Mouse (Mus musculus): ENCODE measurements around the gene Als2cr12.
"Not testable (repeated sequence)": the region's sequence is repeated elsewhere in the genome, so short reads cannot be mapped to it uniquely, and the experiment has no call there.

The Als2cr12 gene

DNA sequence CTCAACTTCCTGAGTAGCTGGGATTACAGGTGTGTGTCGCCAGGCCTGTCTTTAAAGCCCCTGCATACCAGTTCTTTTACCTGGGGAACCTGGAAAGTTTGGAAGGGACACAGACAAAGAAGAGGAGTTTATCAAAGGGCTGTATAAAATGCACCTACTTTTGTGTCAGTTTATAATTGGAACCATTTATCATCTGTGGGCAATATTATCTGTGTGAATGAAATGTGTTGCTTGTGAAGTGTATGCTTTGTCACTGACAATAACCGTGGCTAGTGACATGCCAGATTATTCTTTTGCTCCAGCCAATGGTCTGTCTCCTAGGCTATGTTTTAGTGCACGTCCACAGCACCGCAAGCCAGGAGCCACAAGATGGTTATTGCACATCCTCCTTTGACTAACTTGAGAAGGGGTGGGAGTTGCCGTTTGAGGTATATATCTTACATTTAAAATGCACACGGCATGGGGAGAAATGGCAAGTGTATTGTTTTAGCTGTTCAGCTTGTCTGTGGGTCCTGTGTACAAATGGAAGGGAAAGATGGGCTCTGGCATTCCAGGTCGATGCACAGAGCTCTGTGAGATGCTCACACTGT is 23.7 kb upstream of the Als2cr12 start:
- DNase-seq (ENCODE audit: low read depth) = no peak

GRCm38 (mm10) chr1:58717589-58718270 is 21.9 kb upstream of the Als2cr12 start:
- no peak for DNase-seq (ENCODE audit: low read depth)

DNA sequence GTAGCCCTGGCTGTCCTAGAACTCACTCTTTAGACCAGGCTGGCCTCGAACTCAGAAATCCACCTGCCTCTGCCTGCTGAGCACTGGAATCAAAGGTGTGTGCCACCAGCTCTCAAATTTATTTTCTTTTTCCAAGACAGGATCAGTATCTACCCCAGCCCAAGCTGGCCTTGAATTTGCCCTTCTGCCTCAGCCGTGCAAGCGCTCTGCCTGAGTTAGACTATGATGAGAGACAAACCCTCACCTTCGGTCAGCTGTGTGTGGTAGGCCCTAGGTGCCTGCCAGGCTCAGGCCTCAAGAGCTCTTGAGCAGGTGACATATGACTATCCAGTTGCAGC is 21.1 kb upstream of the Als2cr12 start:
- no peak for DNase-seq (ENCODE audit: low read depth)

DNA sequence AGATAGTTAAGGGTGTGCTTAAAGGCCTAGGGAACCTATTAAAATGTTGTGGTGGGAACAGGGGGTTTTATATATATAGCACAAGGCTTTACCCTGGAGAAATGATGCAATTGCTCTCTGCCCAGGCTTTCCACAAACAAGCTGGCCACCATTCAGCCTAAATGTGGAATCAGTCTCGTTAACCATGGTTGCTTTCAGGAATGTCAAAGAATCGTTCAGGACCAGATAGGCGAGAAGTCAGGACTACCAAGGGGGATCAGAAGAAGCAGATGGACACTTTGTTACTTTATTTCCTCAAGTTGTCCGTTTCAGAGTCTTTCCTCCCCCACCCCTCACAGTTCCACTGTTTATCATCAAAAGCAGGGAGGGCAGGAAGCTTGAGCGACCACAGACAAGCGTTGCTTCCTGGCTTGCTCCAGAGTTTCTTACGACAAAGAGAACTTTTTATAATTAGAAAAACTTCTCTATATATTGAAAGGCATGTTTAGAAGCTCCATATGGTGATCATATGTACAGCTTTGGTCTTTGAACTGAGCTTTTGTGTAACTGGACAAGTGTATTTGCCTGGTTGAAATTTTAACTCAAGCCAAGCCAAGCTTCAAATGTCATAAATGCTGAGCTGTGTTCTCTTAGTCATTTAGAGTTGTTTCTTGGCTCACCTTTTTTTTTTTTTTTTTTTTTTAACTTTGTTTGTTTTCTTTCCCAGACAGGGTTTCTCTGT is 20.5 kb upstream of the Als2cr12 start:
- DNase-seq (ENCODE audit: low read depth) = no peak

GRCm38 (mm10) chr1:58715536-58715935 is 19.7 kb upstream of the Als2cr12 start:
- no peak for DNase-seq (ENCODE audit: low read depth)

- DNase-seq (ENCODE audit: low read depth) = no peak
Observed at GRCm38 (mm10) chr1:58714361-58714760, 18.6 kb upstream of the Als2cr12 start.

DNA sequence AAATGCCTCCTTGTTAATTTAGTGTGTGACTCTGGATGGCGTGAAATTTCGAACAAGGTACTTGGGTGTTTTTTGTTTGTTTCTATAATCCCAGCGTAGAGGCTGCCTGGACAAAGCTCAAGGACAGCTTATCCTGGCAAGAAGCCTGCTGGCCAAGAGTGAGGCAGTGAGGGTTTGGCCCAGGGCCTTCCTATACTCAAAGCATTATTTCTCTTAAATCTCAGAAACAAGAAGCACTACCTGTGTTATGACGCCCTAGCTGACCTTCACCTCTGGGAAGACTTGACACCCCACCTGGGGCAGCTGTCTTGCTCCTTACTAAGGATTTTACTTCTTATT is 18.1 kb upstream of the Als2cr12 start:
- no peak for DNase-seq (ENCODE audit: low read depth)

DNA sequence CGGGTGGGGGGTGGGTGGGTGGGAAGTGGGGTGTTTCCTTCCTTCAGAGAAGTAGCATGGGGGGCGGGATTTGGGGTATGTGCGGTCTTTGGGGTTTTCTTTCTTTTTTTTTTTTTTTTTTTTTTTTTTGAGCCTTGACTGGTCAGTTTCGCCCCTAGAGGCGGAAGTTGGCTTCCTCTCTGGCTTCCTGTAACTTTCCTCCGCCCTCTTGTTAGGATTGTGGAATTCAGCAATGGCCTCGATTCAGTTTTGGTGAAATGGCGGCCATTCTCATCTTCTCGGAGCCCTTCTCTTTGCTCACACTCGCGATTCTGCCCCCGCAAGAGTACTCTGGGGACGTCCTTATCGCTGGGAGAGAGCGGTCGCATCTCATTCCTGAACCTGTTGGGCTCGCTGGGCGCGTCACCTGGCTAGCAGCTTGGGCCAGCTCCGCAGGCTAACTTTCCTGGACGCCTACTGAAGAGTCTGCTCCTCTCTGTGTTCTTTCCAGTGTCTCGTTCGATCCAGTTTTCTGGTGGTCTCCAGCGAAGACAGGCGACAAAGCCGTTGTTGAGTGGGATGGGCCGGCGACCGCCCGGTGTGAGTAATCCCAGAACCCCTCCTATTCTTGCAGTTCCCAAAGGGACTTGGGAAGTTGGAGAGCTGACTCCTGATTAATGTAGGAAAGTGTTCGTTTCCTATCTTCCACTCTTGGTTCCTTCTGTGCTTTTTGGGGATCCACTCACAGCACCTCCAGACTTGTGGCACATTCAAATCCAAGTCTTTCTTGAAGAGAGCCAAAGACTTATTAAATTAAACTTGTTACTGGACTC is 17.5 kb upstream of the Als2cr12 start:
- no peak for DNase-seq (ENCODE audit: low read depth)

GRCm38 (mm10) chr1:58712076-58713061 is 16.6 kb upstream of the Als2cr12 start:
- DNase-seq (ENCODE audit: low read depth) = no peak

DNA sequence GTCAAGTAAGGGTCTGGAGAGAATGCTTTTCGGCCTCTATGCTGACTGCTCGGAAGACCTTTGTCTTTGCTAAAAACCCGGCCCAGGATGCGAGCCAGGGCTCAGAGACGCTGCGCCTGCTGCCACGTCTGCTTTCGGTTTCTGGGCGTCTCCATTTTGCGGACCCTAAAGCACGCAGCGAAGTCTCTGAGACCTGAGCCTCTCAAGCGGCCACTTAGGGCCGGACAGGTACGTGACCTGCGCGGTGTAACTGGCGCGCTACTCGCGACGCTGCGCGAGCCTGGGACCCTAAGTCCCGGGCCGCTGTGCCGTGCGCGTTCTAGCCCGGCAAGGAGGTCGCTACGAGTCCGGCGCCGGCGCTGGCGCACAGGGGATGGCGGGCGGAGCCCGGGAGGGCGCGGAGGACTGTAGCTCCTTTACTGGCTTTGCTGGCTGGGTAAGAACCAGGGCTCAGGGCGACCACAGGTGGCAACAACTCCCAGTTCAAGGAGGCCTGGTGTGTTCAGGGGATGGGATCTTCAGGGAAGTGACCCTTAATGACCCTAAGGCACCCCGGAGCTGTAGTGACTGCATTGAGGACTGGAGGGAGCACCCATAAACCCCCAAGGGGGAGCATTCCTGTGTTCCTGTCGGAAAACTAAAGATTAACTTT is 15.7 kb upstream of the Als2cr12 start, which contains the start of gene Cflar:
Gene Cflar, plus strand, starts transcription at position 144 of the 652 bp plus-strand sequence.
- DNase-seq (ENCODE audit: low read depth) = no peak

DNA sequence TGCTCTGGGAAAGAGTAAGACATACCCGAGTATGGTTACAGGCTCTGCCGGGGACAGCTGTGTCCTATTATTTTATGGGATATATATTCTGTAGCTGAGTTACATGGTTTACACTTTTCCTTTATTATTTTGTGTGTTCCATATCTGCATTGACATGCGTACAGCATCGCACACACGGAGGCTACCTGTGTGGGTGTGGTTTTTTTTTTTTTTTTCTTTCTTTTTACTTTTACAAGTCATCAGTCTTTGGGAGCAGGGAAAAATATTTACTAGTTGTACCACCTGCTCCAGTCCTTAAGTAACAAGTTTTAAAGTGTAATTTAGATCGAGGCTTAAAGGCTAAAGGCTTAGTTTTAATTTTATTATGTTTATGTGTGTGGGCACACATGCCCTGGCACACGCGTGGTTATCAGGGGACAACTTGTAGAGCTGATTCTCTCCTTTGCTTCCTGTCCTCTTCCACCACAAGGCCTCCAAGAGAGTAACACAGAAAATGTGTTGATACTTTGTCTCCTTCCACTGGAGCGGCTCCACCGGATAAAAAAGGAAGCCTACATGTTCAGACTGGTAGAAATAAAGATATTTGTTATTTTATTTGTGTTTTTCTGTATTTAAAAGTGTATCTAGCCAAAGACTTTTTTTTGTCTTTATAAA is 15.0 kb upstream of the Als2cr12 start:
- DNase-seq (ENCODE audit: low read depth) = no peak

GRCm38 (mm10) chr1:58710043-58710442 is 14.3 kb upstream of the Als2cr12 start:
- DNase-seq (ENCODE audit: low read depth) = not testable (repeated sequence)

DNA sequence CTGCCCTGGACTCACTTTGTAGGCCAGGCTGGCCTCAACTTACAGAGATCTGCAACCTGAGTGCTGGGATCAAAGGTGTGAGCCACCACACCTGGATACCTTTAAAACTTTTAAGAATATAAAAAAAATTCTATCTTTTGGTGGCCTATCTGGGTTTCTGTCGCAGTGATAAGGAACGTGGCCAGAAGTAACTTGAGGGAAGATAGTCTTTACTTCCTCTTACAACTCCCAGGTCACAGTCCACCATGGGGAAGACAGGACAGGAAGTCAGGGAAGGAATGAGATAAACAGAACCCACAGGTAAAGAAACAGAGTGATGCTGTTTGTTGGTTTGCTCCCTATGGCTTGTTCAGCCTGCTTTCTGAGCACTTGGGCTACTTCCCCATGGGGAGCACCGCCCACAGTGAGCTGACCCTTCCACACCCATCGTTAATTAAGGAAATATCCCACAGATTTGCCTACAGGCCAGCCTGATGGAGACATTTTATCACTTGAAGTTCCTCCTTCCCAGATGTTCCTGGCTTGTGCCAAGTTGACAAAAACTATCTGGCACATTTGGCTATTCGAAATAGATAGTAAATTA is 4.9 kb upstream of the Als2cr12 start:
- DNase-seq (ENCODE audit: low read depth) = not testable (repeated sequence)

GRCm38 (mm10) chr1:58699988-58700387 is 4.2 kb upstream of the Als2cr12 start:
- DNase-seq (ENCODE audit: low read depth) = no peak

- no peak for DNase-seq (ENCODE audit: low read depth)
Observed at GRCm38 (mm10) chr1:58698781-58699180, 3.0 kb upstream of the Als2cr12 start.

DNA sequence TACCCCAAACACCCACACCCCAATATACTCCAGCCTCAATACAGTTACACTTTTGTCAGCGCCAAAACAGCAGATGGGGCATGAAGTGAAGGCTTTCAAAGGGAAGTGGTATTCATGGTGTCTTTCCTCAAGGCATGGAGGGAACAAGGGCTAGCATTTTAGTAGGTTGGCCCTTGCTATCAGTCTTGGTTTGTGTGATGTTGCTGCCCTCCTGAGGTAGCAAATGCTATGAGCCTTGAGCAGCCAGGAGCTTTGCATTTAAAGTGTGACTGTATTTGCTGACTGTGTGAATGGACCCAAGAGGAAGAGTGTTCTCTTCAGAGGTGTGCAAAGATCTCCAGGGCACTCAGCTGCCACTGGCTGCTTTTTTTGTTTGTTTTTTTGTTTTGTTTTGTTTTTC is 1.8 kb upstream of the Als2cr12 start:
- DNase-seq (ENCODE audit: low read depth) = not testable (repeated sequence)

- no peak for DNase-seq (ENCODE audit: low read depth)
Observed at GRCm38 (mm10) chr1:58693696-58694095, 2.1 kb downstream of the Als2cr12 start.

- DNase-seq (ENCODE audit: low read depth) = not testable (repeated sequence)
Observed at GRCm38 (mm10) chr1:58691718-58692117, 4.1 kb downstream of the Als2cr12 start.

DNA sequence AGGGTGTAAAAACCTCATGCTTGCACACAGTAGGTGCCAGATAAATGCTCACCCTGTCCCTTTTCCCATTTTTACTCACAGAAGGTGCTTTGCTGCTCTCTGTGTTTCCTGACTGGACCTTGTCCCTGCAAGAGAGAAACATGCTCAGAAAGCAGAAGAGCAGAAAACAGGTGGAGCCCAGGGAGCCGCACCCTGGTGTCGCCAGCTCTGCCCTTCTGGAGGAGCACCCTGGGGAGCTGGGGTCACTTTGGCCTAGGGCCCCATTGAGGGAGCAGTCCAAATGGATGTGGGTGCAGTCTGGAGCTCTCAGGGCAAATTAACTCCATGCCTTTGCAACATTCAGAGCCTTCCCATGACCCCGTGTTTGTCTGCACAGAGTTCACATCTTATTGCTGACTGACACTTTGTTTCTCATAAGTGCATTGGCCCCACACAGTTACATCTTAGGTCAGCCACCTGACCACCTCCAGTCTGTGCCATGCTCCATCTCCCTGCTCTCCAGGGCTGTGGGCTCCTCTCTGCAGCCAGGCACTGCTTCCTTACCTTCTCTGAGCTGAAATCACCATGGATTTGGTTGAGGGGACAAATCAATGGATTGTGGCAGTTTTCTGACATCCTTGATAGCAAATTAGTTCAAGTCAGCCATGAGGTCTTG is 4.8 kb downstream of the Als2cr12 start:
- DNase-seq (ENCODE audit: low read depth) = not testable (repeated sequence)
